Mouse (Mus musculus) CD4-positive naive resting alpha-beta T cell, adult 76 days (primary cell): ENCODE results near the gene Olfr910. TPM values are rescaled to one million over a fixed set of nuclear protein-coding genes. Genes with fewer than 3 reads are reported as not detected.

Experiments used
- total RNA-seq: library from RNA; stranded (reverse); gene quantifications from one replicate; pipeline ENCODE4 v1.2.4, GENCODE M21; 2023

Olfr910 gene
- total RNA-seq = not detected

GRCm38 (mm10) chr9:38537549-38537948, at the start of gene Olfr910:
Olfr910 (plus strand) TSS chr9:38537849.

GRCm38 (mm10) chr9:38495501-38495900, 42.1 kb upstream of the Olfr910 start, which contains the start of gene Olfr907:
Olfr907 (plus strand) TSS chr9:38495801.

GRCm38 (mm10) chr9:38521280-38521679, 16.4 kb upstream of the Olfr910 start, which contains the start of gene Olfr911-ps1:
Olfr911-ps1 (plus strand) TSS chr9:38521580.

GRCm38 (mm10) chr9:38579878-38580277, 42.2 kb downstream of the Olfr910 start, which contains the start of gene Olfr912:
Olfr912 (plus strand) TSS chr9:38580178.

Other genes with a start within 250 kb of the Olfr910 start
- gene Olfr896-ps1, start 246.7 kb upstream of the Olfr910 start, total RNA-seq = not detected
- not detected for gene Olfr25, start 208.8 kb upstream of the Olfr910 start, total RNA-seq
- gene Olfr898, start 189.4 kb upstream of the Olfr910 start, total RNA-seq = not detected
- not detected for gene Olfr250, start 171.0 kb upstream of the Olfr910 start, total RNA-seq
- gene Olfr251, start 160.8 kb upstream of the Olfr910 start, total RNA-seq = not detected
- gene Olfr147, start 136.2 kb upstream of the Olfr910 start, total RNA-seq = not detected
- not detected for gene Olfr901, start 108.4 kb upstream of the Olfr910 start, total RNA-seq
- gene Olfr902, start 90.2 kb upstream of the Olfr910 start, total RNA-seq = not detected
- gene Olfr904, start 74.7 kb upstream of the Olfr910 start, total RNA-seq = not detected
- gene Olfr905, start 66.7 kb upstream of the Olfr910 start, total RNA-seq = not detected
- not detected for gene Olfr906, start 50.8 kb upstream of the Olfr910 start, total RNA-seq
- gene Olfr907, start 42.0 kb upstream of the Olfr910 start, total RNA-seq = not detected
- not detected for gene Olfr911-ps1, start 16.3 kb upstream of the Olfr910 start, total RNA-seq
- gene Olfr912, start 42.3 kb downstream of the Olfr910 start, total RNA-seq = not detected
- not detected for gene Olfr913, start 54.9 kb downstream of the Olfr910 start, total RNA-seq
- not detected for gene Olfr914, start 67.3 kb downstream of the Olfr910 start, total RNA-seq
- not detected for gene Olfr916, start 122.0 kb downstream of the Olfr910 start, total RNA-seq
- not detected for gene Olfr917, start 128.0 kb downstream of the Olfr910 start, total RNA-seq
- gene Olfr918, start 136.8 kb downstream of the Olfr910 start, total RNA-seq = not detected
- gene Olfr919, start 165.8 kb downstream of the Olfr910 start, total RNA-seq = not detected
- 5.0 TPM for gene Vwa5a, start 180.4 kb downstream of the Olfr910 start, total RNA-seq
- gene Olfr920, start 214.4 kb downstream of the Olfr910 start, total RNA-seq = 0.12 TPM
- not detected for gene Olfr921, start 235.2 kb downstream of the Olfr910 start, total RNA-seq